Mouse (Mus musculus) hindbrain, embryonic 12.5 days (tissue): ENCODE results near the gene Mfsd4a. TPM values are rescaled to one million over a fixed set of nuclear protein-coding genes. Genes with fewer than 3 reads are reported as not detected.
A peak's percentile ranks its signal among the peaks of the same experiment; 100 is the strongest.

ENCODE experiments used
- ATAC-seq: fragments of 200-750 bp; cut with Nextera tagmentation; 2 replicates; pipeline ENCODE4 v1.8.0; 2017; ENCODE audit warnings: moderate TSS enrichment; ENCODE audit not compliant: low FRiP score
- H3K27ac ChIP-seq: fragments of 300-500 bp; sonication (generic); 2 replicates; pipeline ENCODE4 v1.5.1; 2016; ENCODE audit warnings: mild to moderate bottlenecking
- H3K27me3 ChIP-seq: fragments of 300-500 bp; sonication (generic); 2 replicates; pipeline ENCODE4 v1.6.1; 2016; ENCODE audit warnings: mild to moderate bottlenecking
- H3K36me3 ChIP-seq: fragments of 300-500 bp; sonication (generic); 2 replicates; pipeline ENCODE4 v1.6.1; 2016; ENCODE audit warnings: mild to moderate bottlenecking
- H3K4me1 ChIP-seq: fragments of 300-500 bp; sonication (generic); 2 replicates; pipeline ENCODE4 v1.6.1; 2016
- H3K4me2 ChIP-seq: fragments of 300-500 bp; sonication (generic); replicated peaks from 2 replicates; pipeline ENCODE4 v1.6.1; 2016; ENCODE audit warnings: mild to moderate bottlenecking
- H3K4me3 ChIP-seq: fragments of 300-500 bp; sonication (generic); 2 replicates; pipeline ENCODE4 v1.5.1; 2016; ENCODE audit warnings: mild to moderate bottlenecking
- H3K9ac ChIP-seq: fragments of 300-500 bp; sonication (generic); 2 replicates; pipeline ENCODE4 v1.6.1; 2016; ENCODE audit warnings: mild to moderate bottlenecking, moderate library complexity
- H3K9me3 ChIP-seq: fragments of 300-500 bp; sonication (generic); replicated peaks from 2 replicates; pipeline ENCODE4 v1.6.1; 2016; ENCODE audit warnings: mild to moderate bottlenecking
- WGBS: fragments of 180-500 bp; shearing (Covaris S2); methylation state at CpG from one replicate; pipeline ENCODE4 v1.1.7; 2016; 5-methylcytosine and 5-hydroxymethylcytosine counted together
- polyA plus RNA-seq: library from polyadenylated mRNA; unstranded; fragments of >200 nt; fragmentation: Nextera tagmentation; extraction: Ambion mirVana; gene quantifications from 2 replicates; pipeline ENCODE4 v1.2.1, GENCODE M21; 2016

Gene Mfsd4a
- polyA plus RNA-seq, 1 experiment from 2014 or later, result 15.4 TPM

DNA sequence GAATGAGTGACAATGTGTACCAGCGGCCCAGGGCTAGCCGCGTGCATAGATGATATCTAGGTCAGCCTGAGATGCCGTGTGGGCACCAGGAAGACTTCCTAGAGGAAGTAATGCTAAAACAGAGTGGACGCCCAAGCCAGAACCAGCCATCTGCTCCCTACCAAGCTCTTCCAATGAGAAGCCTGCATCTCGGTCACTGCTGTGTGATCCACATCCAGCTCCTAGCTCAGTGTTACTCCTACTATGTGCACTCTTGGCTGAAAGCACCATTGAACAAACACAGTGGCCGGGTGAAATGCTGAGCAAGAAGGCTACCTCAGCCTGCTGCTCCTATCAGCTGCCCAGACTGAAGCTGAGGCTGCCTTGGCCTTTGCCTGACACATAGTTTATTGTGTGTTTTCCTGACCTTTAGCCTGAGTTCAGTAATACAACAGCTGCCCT lies 75.3 kb downstream of the Mfsd4a start:
- H3K4me3 ChIP-seq, result no peak overlapping the region
- no peak overlapping the region for H3K27ac ChIP-seq
- WGBS, result 80% methylated on average over 7 of the region's 7 CpGs
- no peaks in the 10 kb centered on the region for H3K27me3 ChIP-seq
- no peaks in the 10 kb centered on the region for H3K4me1 ChIP-seq
- ATAC-seq, result no peak
- H3K4me2 ChIP-seq, result no peak overlapping the region
- H3K36me3 ChIP-seq, result no peaks in the 10 kb centered on the region
- no peaks in the 10 kb centered on the region for H3K9me3 ChIP-seq
- no peak overlapping the region for H3K9ac ChIP-seq

DNA sequence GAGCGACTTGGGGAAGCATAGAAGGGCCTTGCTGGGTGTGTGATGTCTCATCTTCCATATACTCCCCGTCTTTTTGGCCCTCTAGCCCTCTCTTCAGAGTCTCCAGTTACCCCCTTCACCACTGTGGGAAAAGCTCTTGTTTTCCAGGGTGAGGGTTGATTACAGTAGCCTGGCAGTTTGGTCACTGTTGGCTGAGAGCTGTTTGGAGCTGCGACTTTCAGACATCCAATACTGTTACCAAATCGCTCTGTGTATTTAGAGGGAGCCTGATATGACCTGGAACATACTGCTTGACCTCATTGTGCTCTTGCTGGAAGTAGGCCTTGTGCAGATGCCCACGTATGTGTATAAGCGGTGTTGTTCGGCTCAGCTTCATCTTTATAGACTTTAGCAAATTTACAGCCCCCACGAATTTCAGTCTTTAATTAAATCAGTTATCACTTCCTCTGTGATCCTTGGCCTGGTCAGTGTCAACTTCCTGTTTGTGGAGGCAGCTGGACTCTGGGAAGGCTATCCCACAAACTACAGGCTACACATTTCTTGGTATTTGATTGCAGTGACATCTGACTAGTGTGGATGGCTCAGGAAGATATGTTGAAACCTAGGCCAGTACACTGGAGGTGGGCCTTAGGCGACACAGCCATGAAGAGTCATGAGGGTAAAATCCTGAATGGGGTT lies 77.6 kb downstream of the Mfsd4a start:
- ATAC-seq, result no peak
- H3K4me3 ChIP-seq, result no peak overlapping the region
- no peaks in the 10 kb centered on the region for H3K9me3 ChIP-seq
- H3K36me3 ChIP-seq, result no peaks in the 10 kb centered on the region
- H3K27ac ChIP-seq, result no peak overlapping the region
- no peaks in the 10 kb centered on the region for H3K4me1 ChIP-seq
- no peak overlapping the region for H3K4me2 ChIP-seq
- H3K9ac ChIP-seq, result no peak overlapping the region
- no peaks in the 10 kb centered on the region for H3K27me3 ChIP-seq
- WGBS, result 90% methylated on average over 9 of the region's 9 CpGs

DNA sequence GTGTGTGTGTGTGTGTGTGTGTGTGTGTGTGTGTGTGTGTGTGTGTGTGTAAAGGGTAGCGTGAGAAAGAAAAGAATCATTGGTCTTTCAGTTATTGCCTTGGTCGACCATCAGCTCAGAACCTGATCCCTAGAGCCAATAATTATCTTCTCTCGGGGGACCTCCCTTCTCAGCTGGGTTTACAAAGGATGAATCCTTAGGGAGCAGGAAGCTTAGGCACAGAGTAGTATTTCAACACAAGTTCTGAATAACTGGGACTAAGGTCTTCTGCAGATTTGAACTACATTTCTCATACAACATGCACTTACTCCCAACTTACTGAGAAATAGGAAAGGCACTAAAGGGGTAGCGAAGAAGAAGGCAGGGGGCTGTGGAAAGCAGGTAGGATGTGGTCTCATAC lies 78.4 kb downstream of the Mfsd4a start:
- Histone ChIP-seq H3K9ac (no peak overlapping the region), H3K4me1 (no peaks in the 10 kb centered on the region), H3K4me3 (no peak overlapping the region), H3K36me3 (no peaks in the 10 kb centered on the region), H3K27ac (no peak overlapping the region), H3K27me3 (no peaks in the 10 kb centered on the region), H3K4me2 (no peak overlapping the region), H3K9me3 (no peaks in the 10 kb centered on the region)
- no peak for ATAC-seq
- WGBS, result 88% methylated on average over 4 of the region's 4 CpGs

GRCm38 (mm10) chr1:131987432-131987831 lies 80.4 kb downstream of the Mfsd4a start:
- 74% methylated on average over 15 of the region's 15 CpGs for WGBS
- Histone ChIP-seq H3K4me1 (no peaks in the 10 kb centered on the region), H3K9ac (no peak overlapping the region), H3K4me3 (no peak overlapping the region), H3K4me2 (no peak overlapping the region), H3K9me3 (no peaks in the 10 kb centered on the region), H3K27ac (no peak overlapping the region), H3K27me3 (no peaks in the 10 kb centered on the region), H3K36me3 (no peaks in the 10 kb centered on the region)
- ATAC-seq, result no peak

- Histone ChIP-seq H3K27me3 (no peaks in the 10 kb centered on the region), H3K9ac (no peak overlapping the region), H3K4me2 (no peak overlapping the region), H3K9me3 (no peaks in the 10 kb centered on the region), H3K4me1 (no peaks in the 10 kb centered on the region), H3K27ac (no peak overlapping the region), H3K36me3 (no peaks in the 10 kb centered on the region), H3K4me3 (no peak overlapping the region)
- WGBS, result 79% methylated on average over 2 of the region's 2 CpGs
- no peak for ATAC-seq
These were observed 84.1 kb downstream of the Mfsd4a start for GRCm38 (mm10) chr1:131983806-131984205.

GRCm38 (mm10) chr1:131982907-131983306 lies 85.0 kb downstream of the Mfsd4a start:
- Histone ChIP-seq H3K4me1 (no peaks in the 10 kb centered on the region), H3K9me3 (no peaks in the 10 kb centered on the region), H3K9ac (no peak overlapping the region), H3K4me3 (no peak overlapping the region), H3K36me3 (no peaks in the 10 kb centered on the region), H3K27ac (no peak overlapping the region), H3K27me3 (peaks cover 1% of the 10 kb centered on the region; the same call in 1 of the 2 replicates), H3K4me2 (no peak overlapping the region)
- peak; percentile 41; the same call in 1 of the 2 replicates for ATAC-seq
- 21% methylated on average over 5 of the region's 5 CpGs for WGBS

GRCm38 (mm10) chr1:131981378-131982013 lies 86.4 kb downstream of the Mfsd4a start:
- no peaks in the 10 kb centered on the region for H3K36me3 ChIP-seq
- no peak overlapping the region for H3K9ac ChIP-seq
- H3K4me1 ChIP-seq, result no peaks in the 10 kb centered on the region
- H3K27me3 ChIP-seq, result peaks cover 4% of the 10 kb centered on the region; the same call in 1 of the 2 replicates
- ATAC-seq, result peak; percentile 69
- H3K4me3 ChIP-seq, result no peak overlapping the region
- H3K4me2 ChIP-seq, result no peak overlapping the region
- WGBS, result 46% methylated on average over 12 of the region's 12 CpGs
- no peak overlapping the region for H3K27ac ChIP-seq
- no peaks in the 10 kb centered on the region for H3K9me3 ChIP-seq

DNA sequence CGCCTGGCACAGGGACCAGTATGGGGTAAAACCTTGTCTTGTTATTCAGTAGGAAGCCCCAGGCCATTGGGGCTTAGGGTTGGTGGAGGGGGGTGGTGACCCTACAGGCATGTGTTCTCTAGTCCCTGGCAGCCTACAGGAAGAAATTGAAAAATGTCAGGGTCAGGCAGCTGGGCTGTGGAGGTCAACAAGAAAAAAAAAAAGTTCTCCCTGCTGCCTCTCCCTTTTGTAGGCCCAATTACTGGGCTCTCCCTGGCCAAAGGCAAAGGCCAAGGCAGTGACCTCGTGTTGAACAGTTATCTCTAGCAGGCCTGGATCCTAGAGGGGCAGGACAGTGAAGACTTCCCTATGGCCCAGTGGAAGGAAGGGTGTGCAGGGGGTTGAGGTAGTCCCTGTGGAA lies 87.4 kb downstream of the Mfsd4a start:
- Histone ChIP-seq H3K9ac (no peak overlapping the region; the same call in 1 of the 2 replicates), H3K27me3 (peaks cover 4% of the 10 kb centered on the region; the same call in 1 of the 2 replicates), H3K36me3 (no peaks in the 10 kb centered on the region), H3K9me3 (no peaks in the 10 kb centered on the region), H3K4me2 (no peak overlapping the region), H3K27ac (no peak overlapping the region), H3K4me1 (peaks cover 4% of the 10 kb centered on the region; the same call in 1 of the 2 replicates), H3K4me3 (no peak overlapping the region)
- ATAC-seq, result no peak
- WGBS, result 22% methylated on average over 2 of the region's 2 CpGs

DNA sequence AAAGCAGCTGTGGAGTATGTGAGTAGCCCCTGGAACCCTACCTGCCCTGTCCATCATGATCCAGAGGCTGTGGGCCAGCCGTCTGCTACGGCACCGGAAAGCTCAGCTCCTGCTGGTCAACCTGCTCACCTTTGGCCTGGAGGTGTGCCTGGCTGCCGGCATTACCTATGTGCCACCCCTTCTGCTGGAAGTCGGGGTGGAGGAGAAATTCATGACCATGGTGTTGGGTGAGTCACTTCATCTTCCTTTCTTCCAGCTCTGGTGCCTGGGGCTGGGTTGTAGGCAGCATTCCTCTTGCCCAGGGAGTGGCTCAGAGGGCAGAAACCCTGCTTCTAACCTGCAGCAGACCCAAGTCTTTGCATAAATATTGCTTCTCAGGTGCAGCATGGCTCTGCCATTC lies 91.0 kb downstream of the Mfsd4a start:
- ATAC-seq, result no peak
- Histone ChIP-seq H3K9me3 (no peaks in the 10 kb centered on the region), H3K4me2 (no peak overlapping the region), H3K4me3 (no peak overlapping the region), H3K27ac (no peak overlapping the region), H3K27me3 (peaks cover 7% of the 10 kb centered on the region; the same call in 1 of the 2 replicates), H3K9ac (no peak overlapping the region), H3K36me3 (no peaks in the 10 kb centered on the region), H3K4me1 (peaks cover 28% of the 10 kb centered on the region)
- 78% methylated on average over 5 of the region's 5 CpGs for WGBS

DNA sequence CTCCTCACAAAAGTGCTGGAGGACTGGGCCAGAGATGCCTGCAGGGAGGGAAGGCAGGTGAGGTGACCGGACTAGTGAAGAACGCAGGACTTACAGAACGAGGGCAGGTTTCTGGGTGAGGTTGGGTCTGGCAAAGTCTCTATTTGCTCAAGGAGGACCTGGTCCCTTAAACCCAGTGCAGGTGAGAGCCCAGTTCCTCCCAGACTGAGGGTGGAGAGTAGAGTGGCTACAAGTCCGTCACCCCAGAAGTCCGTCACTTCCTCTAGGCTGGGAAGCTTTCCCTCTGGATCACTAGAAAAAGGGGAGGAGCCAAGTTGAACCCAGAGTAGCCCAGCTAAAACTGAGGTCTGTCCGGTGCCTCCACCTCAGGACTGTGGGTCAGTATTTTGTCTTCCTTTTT lies 93.9 kb downstream of the Mfsd4a start:
- H3K9me3 ChIP-seq, result no peaks in the 10 kb centered on the region
- no peaks in the 10 kb centered on the region for H3K36me3 ChIP-seq
- H3K4me1 ChIP-seq, result peaks cover 46% of the 10 kb centered on the region
- H3K4me3 ChIP-seq, result no peak overlapping the region
- WGBS, result 79% methylated on average over 6 of the region's 6 CpGs
- peaks cover 7% of the 10 kb centered on the region; the same call in 1 of the 2 replicates for H3K27me3 ChIP-seq
- H3K4me2 ChIP-seq, result no peak overlapping the region
- H3K9ac ChIP-seq, result no peak overlapping the region
- H3K27ac ChIP-seq, result no peak overlapping the region
- no peak for ATAC-seq
